ENCODE assay signal across 8 mouse cellular contexts in the genomic region with DNA sequence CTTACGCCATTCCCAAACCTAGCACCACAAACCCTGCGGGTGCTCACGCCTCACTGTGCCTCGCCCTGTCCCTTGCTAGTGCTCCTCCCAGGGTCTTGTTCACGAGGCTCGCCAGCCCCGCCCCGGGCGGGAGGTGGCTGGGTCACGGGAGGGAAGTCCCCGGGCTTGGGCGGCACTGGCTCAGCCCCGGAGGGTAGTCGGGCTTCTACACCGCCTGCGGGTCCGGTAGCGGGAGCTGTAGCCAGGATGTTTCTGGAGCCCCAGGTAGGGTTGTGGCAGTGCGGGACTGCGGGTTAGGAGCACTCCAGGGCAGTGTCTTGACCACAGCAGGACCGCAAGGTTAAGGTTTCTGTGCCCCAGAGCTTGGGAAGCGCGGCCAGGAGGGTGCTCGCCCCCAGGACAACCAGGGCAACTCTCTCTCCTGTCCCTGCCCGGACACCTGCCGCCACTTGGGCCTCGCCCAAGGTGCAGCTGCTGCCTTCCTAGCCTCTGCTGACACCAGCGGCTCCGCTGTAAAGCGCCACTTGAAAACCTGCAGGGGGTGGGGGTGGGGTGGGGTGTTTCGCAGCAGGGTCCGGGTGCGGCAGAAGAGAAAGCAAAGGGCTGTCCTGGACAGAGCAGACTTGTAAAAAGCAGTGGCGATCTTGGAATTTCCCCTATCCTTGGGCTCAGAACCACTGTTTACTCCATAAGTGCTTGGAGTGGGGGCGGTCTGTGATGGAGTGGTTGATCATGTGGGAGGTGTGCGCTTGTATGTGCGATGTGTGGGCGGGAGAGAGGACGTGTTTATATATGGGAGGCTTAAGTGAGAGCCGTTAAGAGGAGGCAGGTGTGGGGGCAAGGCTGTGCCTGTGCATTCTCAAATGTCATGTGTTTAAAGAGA. TPM values are rescaled to one million over a fixed set of nuclear protein-coding genes. Genes with fewer than 3 reads are reported as not detected.
DNase-seq lines count a peak whose midpoint lies in the region; ATAC-seq lines count a peak whose summit lies in the region.

No protein-coding gene starts in this region.

- ATAC-seq in CD4-positive, CD25-positive, alpha-beta regulatory T cell, adult 4 months, result peak; percentile 66
- ATAC-seq in heart, embryonic 16.5 days (replicated peaks; ENCODE audit: extremely low read depth, insufficient read depth, low FRiP score), result peak; percentile 70

- H3K9ac ChIP-seq in heart, embryonic 16.5 days (ENCODE audit: low read length), result peak overlapping the region; percentile 53

- no peaks in the 10 kb centered on the region for H3K9me3 ChIP-seq in heart, embryonic 16.5 days (replicated peaks; ENCODE audit: control insufficient read depth, low read length)

- H3K4me3 ChIP-seq in heart, embryonic 16.5 days (ENCODE audit: low read length), result peak overlapping the region; percentile 52

- no peaks in the 10 kb centered on the region for H3K36me3 ChIP-seq in heart, embryonic 16.5 days (ENCODE audit: control insufficient read depth, insufficient read depth)

- peak overlapping the region; percentile 94 for H3K4me2 ChIP-seq in heart, embryonic 16.5 days (ENCODE audit: low read depth, low read length)

- H3K27me3 ChIP-seq in heart, embryonic 16.5 days (ENCODE audit: control insufficient read depth, insufficient read depth, low read length), result peaks cover 14% of the 10 kb centered on the region; the same call in 1 of the 2 replicates

- 1% methylated on average over 40 of the region's 40 CpGs for WGBS in heart, embryonic 16.5 days
- under 1% methylated on average over 40 of the region's 40 CpGs for WGBS in large intestine, adult 2 months

- no peak overlapping the region for H3K27ac ChIP-seq in heart, embryonic 16.5 days (ENCODE audit: low read length)

- H3K4me1 ChIP-seq in heart, embryonic 16.5 days (ENCODE audit: control insufficient read depth, insufficient read depth, low read length), result peaks cover 8% of the 10 kb centered on the region; the same call in 1 of the 2 replicates

- DNase-seq in T-cell, adult 2 months (ENCODE audit: low spot score), result peak; percentile 26
- peak; percentile 47 for DNase-seq in embryo, embryonic 9.5 days (ENCODE audit: extremely low spot score)
- peak; percentile 21 for DNase-seq in large intestine, adult 2 months (ENCODE audit: low read depth, low spot score)
- peak; percentile 76 for DNase-seq in lung, postnatal 14 days
- peak; percentile 40 for DNase-seq in retina, postnatal 1 day
- DNase-seq in c-Kit-positive CD71-positive TER-119-positive erythroid progenitor cells, embryonic 14.5 days (ENCODE audit: low spot score), result no peak

RNA-seq across cellular contexts. Expression of a gene that starts 55.2 kb away (rescaled TPM):
- 1 to 10 TPM; 5.4 to 7.8 TPM for polyA plus RNA-seq in CD4-positive, CD25-positive, alpha-beta regulatory T cell, adult 4 months (2017; shearing (Covaris generic))
- polyA plus RNA-seq in heart, embryonic 16.5 days (2015; fragmentation: Nextera tagmentation; extraction: Ambion mirVana), result 0.71 and 0.72 TPM in 2 replicates
- polyA plus RNA-seq in large intestine, adult 2 months (2012; rRNA removed), result 0.21 and 0.45 TPM in 2 replicates
